Mouse (Mus musculus): ENCODE data around the gene Ufc1.

The Ufc1 gene

GRCm38 (mm10) chr1:171268341-171268740, 26.5 kb downstream of the Ufc1 start:
- no peak for DNase-seq

- DNase-seq, result no peak
Measured at GRCm38 (mm10) chr1:171265971-171266744, 28.7 kb downstream of the Ufc1 start.

GRCm38 (mm10) chr1:171263666-171264461, 31.0 kb downstream of the Ufc1 start:
- no peak for DNase-seq

- DNase-seq, result no peak
Measured at GRCm38 (mm10) chr1:171263185-171263611, 31.6 kb downstream of the Ufc1 start.

- peak in 1 of 2 experiments; percentile 42 for DNase-seq
Measured at GRCm38 (mm10) chr1:171262594-171263130, 32.2 kb downstream of the Ufc1 start.

- DNase-seq, result no peak
Measured at GRCm38 (mm10) chr1:171260316-171260715, 34.5 kb downstream of the Ufc1 start.

- DNase-seq, result no peak
Measured at GRCm38 (mm10) chr1:171258921-171259320, 35.9 kb downstream of the Ufc1 start.

GRCm38 (mm10) chr1:171257781-171258180, 37.0 kb downstream of the Ufc1 start:
- DNase-seq, result no peak

- peak; percentile 51 to 61 for DNase-seq
Measured at GRCm38 (mm10) chr1:171256937-171257548, 37.8 kb downstream of the Ufc1 start.

GRCm38 (mm10) chr1:171256095-171256818, 38.6 kb downstream of the Ufc1 start:
- no peak for DNase-seq

GRCm38 (mm10) chr1:171252415-171252814, 42.4 kb downstream of the Ufc1 start:
- DNase-seq, result no peak

- no peak for DNase-seq
Measured at GRCm38 (mm10) chr1:171251594-171252324, 43.1 kb downstream of the Ufc1 start.

GRCm38 (mm10) chr1:171250680-171251593, 43.9 kb downstream of the Ufc1 start, which contains the start of gene Ndufs2:
TSS of gene Ndufs2 (minus strand) at chr1:171251388.
- DNase-seq, result no peak

- DNase-seq, result peak in 1 of 2 experiments; percentile 30
Measured at GRCm38 (mm10) chr1:171249913-171250600, 44.8 kb downstream of the Ufc1 start, which contains the start of gene Adamts4. TSS of gene Adamts4 (plus strand) at chr1:171250421.

GRCm38 (mm10) chr1:171248386-171249226, 46.2 kb downstream of the Ufc1 start:
- DNase-seq, result no peak

GRCm38 (mm10) chr1:171247916-171248315, 46.9 kb downstream of the Ufc1 start:
- DNase-seq, result no peak

- no peak for DNase-seq
Measured at GRCm38 (mm10) chr1:171247453-171247841, 47.4 kb downstream of the Ufc1 start.

- peak; percentile 98 to 99 for DNase-seq
Measured at GRCm38 (mm10) chr1:171246709-171247452, 47.9 kb downstream of the Ufc1 start.

Measured in cerebellum, postnatal 36 days (tissue).